Mouse (Mus musculus): ENCODE data around the gene Rufy1.

DNA sequence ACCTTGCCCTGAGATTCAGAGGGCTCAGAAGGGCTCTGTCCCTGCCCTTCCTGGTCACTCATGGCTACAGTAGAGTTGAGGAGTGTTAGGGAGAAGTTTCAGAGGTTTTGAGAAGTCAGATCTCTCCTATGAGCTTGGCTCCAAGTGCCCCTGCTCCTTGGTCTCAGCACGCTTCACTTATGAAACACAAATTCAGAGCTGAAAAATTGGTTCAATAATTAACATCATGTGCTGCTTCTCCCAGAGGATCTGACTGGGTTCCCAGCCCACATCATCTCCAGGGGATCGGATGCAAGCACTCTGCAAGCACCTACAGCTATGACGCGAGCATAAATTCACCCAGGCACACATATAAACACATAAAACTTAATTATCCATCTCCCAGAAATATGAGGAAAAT, 4.9 kb downstream of the Rufy1 start:
- TF ChIP-seq CTCF (IDR thresholded peaks at IDR 0.05; ENCODE audit: extremely low read depth, insufficient read depth, insufficient read length, insufficient replicate concordance) (no peak), POLR2A (IDR thresholded peaks at IDR 0.05; ENCODE audit: low read depth, low read length) (no peak)
